Mouse (Mus musculus): ENCODE measurements around the gene Hmgn1. TPM values are rescaled to one million over a fixed set of nuclear protein-coding genes. Genes with fewer than 3 reads are reported as not detected.

Gene Hmgn1
- polyA plus RNA-seq, 1 experiment = 16.3 TPM

DNA sequence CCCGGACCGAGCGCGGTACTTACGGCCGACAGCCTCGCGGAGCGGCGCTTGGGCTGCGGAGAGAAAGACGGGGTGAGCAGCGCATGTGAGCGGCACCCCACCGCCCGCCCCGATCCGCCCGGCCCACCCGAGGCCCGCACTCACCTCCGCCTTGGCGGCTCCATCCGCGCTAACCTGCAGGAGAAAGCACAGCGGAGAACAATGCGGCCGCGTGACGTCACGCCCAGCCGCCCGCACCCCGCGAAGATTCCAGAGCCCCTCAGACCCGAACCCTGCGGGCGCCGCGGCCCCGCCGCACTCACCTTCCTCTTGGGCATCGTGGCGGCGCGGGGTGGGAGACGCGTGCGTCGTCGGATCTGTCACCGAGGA, 257 bp downstream of the Hmgn1 start:
- TF ChIP-seq CTCF (IDR thresholded peaks at IDR 0.05; ENCODE audit: control insufficient read depth, insufficient read depth, insufficient replicate concordance, low read depth, low read length) = no peak
- no peak; the same call in 1 of the 2 replicates for TF ChIP-seq POLR2A (IDR thresholded peaks at IDR 0.05; ENCODE audit: control insufficient read depth, low read depth, low read length)
- Histone ChIP-seq H3K4me1 (ENCODE audit: control insufficient read depth, insufficient read depth, low read length) (peaks cover 9% of the 10 kb centered on the region), H3K36me3 (ENCODE audit: control insufficient read depth, insufficient read depth, low read length) (no peaks in the 10 kb centered on the region), H3K4me3 (ENCODE audit: control insufficient read depth, low read depth, low read length) (peak overlapping the region; percentile 90), H3K27ac (ENCODE audit: control insufficient read depth, insufficient read depth, low read depth, low read length) (peak overlapping the region; percentile 75), H3K27me3 (ENCODE audit: control insufficient read depth, insufficient read depth, low read length) (no peaks in the 10 kb centered on the region)

DNA sequence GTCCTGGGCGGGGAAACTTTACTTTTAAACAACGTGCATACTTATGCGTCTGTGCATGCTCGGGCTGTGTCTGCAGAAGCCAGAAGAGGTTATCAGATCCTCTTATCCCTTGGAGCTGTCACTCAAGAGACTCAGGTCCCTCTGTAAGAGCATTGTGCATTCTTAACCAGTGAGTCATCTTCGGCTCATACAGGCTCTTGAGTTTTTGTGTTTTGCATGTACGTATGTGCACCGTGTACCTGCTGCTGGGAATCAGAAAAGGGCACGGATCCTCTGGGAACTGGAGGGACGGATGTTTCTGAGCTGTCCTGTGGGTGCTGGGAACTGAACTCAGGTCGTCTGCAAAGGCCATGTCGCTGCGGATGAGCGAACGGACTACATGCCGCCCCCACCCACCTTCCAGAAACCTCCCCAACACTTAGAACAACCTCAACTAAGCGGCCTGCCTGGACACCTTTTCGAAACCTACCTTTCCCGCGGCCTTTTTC, 801 bp downstream of the Hmgn1 start:
- TF ChIP-seq CTCF (IDR thresholded peaks at IDR 0.05; ENCODE audit: control insufficient read depth, insufficient read depth, insufficient replicate concordance, low read depth, low read length) (0 out of 2 replicates have a peak, but pooled peaks have one; percentile 5), POLR2A (IDR thresholded peaks at IDR 0.05; ENCODE audit: control insufficient read depth, low read depth, low read length) (no peak)
- H3K27me3 ChIP-seq (ENCODE audit: control insufficient read depth, insufficient read depth, low read length) = no peaks in the 10 kb centered on the region
- no peaks in the 10 kb centered on the region for H3K36me3 ChIP-seq (ENCODE audit: control insufficient read depth, insufficient read depth, low read length)
- peaks cover 9% of the 10 kb centered on the region for H3K4me1 ChIP-seq (ENCODE audit: control insufficient read depth, insufficient read depth, low read length)
- peak overlapping the region; percentile 75 for H3K27ac ChIP-seq (ENCODE audit: control insufficient read depth, insufficient read depth, low read depth, low read length)
- H3K4me3 ChIP-seq (ENCODE audit: control insufficient read depth, low read depth, low read length) = peak overlapping the region; percentile 90

- TF ChIP-seq CTCF (IDR thresholded peaks at IDR 0.05; ENCODE audit: control insufficient read depth, insufficient read depth, insufficient replicate concordance, low read depth, low read length) = no peak
- TF ChIP-seq POLR2A (IDR thresholded peaks at IDR 0.05; ENCODE audit: control insufficient read depth, low read depth, low read length) = no peak
- Histone ChIP-seq H3K36me3 (ENCODE audit: control insufficient read depth, insufficient read depth, low read length) (no peaks in the 10 kb centered on the region; the same call in 1 of the 2 replicates), H3K4me1 (ENCODE audit: control insufficient read depth, insufficient read depth, low read length) (no peaks in the 10 kb centered on the region), H3K27ac (ENCODE audit: control insufficient read depth, insufficient read depth, low read depth, low read length) (no peak overlapping the region), H3K4me3 (ENCODE audit: control insufficient read depth, low read depth, low read length) (no peak overlapping the region), H3K27me3 (ENCODE audit: control insufficient read depth, insufficient read depth, low read length) (no peaks in the 10 kb centered on the region)
These were observed 7.4 kb downstream of the Hmgn1 start for GRCm38 (mm10) chr16:96120022-96120623.

DNA sequence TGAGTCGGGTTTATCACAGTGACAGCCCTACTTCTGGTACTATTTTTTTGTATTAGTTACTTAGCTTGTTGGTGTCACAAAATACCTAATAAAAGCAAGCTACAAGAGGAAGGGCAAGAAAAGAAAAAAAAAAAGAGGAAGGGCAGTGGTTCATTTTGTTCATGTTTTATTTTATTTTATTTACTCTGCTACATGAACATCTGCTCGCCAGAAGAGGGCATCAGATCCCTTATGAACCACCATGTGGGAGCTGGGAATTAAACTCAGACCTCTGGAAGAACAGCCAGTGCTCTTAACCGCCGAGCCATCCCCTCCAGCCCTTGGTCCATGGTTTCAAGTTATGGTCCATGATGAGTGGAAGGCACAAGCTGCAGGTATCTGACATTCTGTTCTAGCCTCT, 12.8 kb downstream of the Hmgn1 start:
- no peak overlapping the region for H3K27ac ChIP-seq (ENCODE audit: control insufficient read depth, insufficient read depth, low read depth, low read length)
- no peak overlapping the region for H3K4me3 ChIP-seq (ENCODE audit: control insufficient read depth, low read depth, low read length)
- H3K36me3 ChIP-seq (ENCODE audit: control insufficient read depth, insufficient read depth, low read length) = no peaks in the 10 kb centered on the region
- TF ChIP-seq POLR2A (IDR thresholded peaks at IDR 0.05; ENCODE audit: control insufficient read depth, low read depth, low read length) = no peak
- TF ChIP-seq CTCF (IDR thresholded peaks at IDR 0.05; ENCODE audit: control insufficient read depth, insufficient read depth, insufficient replicate concordance, low read depth, low read length) = no peak
- no peaks in the 10 kb centered on the region for H3K27me3 ChIP-seq (ENCODE audit: control insufficient read depth, insufficient read depth, low read length)
- H3K4me1 ChIP-seq (ENCODE audit: control insufficient read depth, insufficient read depth, low read length) = no peaks in the 10 kb centered on the region

DNA sequence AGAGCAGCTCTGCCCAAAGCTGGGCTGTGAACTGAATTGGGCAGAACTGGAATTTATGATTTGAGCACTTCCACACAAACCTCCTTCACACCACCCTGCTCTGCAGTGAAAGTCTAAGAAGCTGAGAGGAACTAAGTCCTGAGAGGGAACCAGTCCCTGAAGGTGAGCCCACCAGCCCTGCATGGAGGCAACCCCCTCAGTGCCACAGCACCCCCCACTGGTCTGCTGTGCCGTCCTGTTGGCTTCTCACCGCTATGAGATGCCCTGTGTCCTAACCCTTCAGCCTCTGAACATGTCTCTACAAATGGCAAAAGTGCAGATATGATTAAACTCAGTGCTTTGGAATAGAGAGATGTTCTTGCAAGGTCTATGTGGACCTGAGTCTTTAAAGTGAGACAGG, 14.8 kb downstream of the Hmgn1 start:
- H3K36me3 ChIP-seq (ENCODE audit: control insufficient read depth, insufficient read depth, low read length) = no peaks in the 10 kb centered on the region
- H3K27me3 ChIP-seq (ENCODE audit: control insufficient read depth, insufficient read depth, low read length) = no peaks in the 10 kb centered on the region
- no peaks in the 10 kb centered on the region for H3K4me1 ChIP-seq (ENCODE audit: control insufficient read depth, insufficient read depth, low read length)
- H3K27ac ChIP-seq (ENCODE audit: control insufficient read depth, insufficient read depth, low read depth, low read length) = no peak overlapping the region
- H3K4me3 ChIP-seq (ENCODE audit: control insufficient read depth, low read depth, low read length) = no peak overlapping the region
- TF ChIP-seq POLR2A (IDR thresholded peaks at IDR 0.05; ENCODE audit: control insufficient read depth, low read depth, low read length) (no peak), CTCF (IDR thresholded peaks at IDR 0.05; ENCODE audit: control insufficient read depth, insufficient read depth, insufficient replicate concordance, low read depth, low read length) (no peak)

DNA sequence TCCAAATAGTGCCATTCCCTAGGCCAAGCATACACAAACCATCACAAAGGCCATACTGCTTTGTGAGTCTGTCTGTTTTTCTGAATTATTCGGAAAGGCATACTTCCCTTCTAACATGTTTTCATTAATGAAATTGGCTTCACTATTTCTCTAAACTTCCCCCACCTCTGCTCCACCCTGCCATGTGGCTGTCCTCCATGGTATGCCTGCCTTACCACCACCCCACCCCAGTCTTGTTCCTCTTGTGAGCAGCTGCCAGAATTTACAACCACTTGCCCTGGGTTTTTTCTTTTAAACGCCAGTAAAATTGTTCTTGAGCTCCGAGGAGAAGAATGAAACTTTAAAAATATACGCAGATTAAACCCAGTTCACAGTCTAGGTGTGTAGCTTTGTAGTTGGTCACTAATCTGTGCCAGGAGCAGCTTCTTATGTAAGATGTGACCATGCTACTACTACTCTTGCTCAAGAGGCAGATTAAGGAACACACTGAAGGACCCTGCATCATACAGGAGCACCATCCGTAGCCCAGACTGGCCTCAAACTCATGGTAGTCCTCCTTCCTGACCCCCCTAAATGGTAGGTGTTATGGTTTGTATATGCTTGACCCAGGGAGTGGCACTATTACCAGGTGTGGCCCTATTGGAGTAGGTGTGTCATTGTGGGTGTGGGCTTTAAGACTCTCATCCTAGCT, 16.7 kb downstream of the Hmgn1 start:
- Histone ChIP-seq H3K27me3 (ENCODE audit: control insufficient read depth, insufficient read depth, low read length) (no peaks in the 10 kb centered on the region), H3K4me3 (ENCODE audit: control insufficient read depth, low read depth, low read length) (no peak overlapping the region), H3K27ac (ENCODE audit: control insufficient read depth, insufficient read depth, low read depth, low read length) (no peak overlapping the region), H3K4me1 (ENCODE audit: control insufficient read depth, insufficient read depth, low read length) (no peaks in the 10 kb centered on the region), H3K36me3 (ENCODE audit: control insufficient read depth, insufficient read depth, low read length) (no peaks in the 10 kb centered on the region)
- TF ChIP-seq CTCF (IDR thresholded peaks at IDR 0.05; ENCODE audit: control insufficient read depth, insufficient read depth, insufficient replicate concordance, low read depth, low read length) (no peak), POLR2A (IDR thresholded peaks at IDR 0.05; ENCODE audit: control insufficient read depth, low read depth, low read length) (no peak)

DNA sequence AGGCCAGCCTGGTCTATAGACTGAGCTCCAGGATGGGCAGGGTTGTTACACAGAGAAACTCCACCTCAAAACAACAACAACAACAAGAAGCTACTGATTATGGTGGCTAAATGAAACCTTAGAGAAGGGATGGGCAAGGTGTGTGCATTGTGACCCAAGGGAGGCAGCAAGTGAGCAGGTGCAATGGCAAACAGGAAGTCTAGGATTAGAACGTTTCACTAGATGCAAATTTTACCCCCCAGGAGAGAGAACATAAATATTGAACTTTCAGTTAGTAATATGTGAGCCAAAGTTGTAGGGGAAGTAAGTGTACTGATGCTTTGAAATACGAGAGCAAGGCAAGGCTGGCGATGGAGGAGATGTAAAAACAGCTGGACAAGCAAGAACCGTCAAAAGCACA, 17.9 kb downstream of the Hmgn1 start:
- Histone ChIP-seq H3K36me3 (ENCODE audit: control insufficient read depth, insufficient read depth, low read length) (no peaks in the 10 kb centered on the region), H3K4me3 (ENCODE audit: control insufficient read depth, low read depth, low read length) (no peak overlapping the region), H3K27me3 (ENCODE audit: control insufficient read depth, insufficient read depth, low read length) (no peaks in the 10 kb centered on the region), H3K27ac (ENCODE audit: control insufficient read depth, insufficient read depth, low read depth, low read length) (no peak overlapping the region), H3K4me1 (ENCODE audit: control insufficient read depth, insufficient read depth, low read length) (no peaks in the 10 kb centered on the region)
- TF ChIP-seq CTCF (IDR thresholded peaks at IDR 0.05; ENCODE audit: control insufficient read depth, insufficient read depth, insufficient replicate concordance, low read depth, low read length) = no peak
- no peak for TF ChIP-seq POLR2A (IDR thresholded peaks at IDR 0.05; ENCODE audit: control insufficient read depth, low read depth, low read length)
